Mouse (Mus musculus) midbrain, embryonic 14.5 days (tissue): ENCODE measurements around the gene Adgrg6. TPM values are rescaled to one million over a fixed set of nuclear protein-coding genes. Genes with fewer than 3 reads are reported as not detected.

Source experiments
- ATAC-seq: fragments of 200-750 bp; cut with Nextera tagmentation; 2 replicates; pipeline ENCODE4 v1.8.0; 2017; ENCODE audit warnings: moderate number of reproducible peaks, moderate library complexity; ENCODE audit not compliant: low FRiP score, low TSS enrichment
- DNase-seq: peaks from one replicate; pipeline ENCODE4 v3.0.0-alpha.2; 2015
- H3K27ac ChIP-seq: fragments of 300-500 bp; sonication (generic); replicated peaks from 2 replicates; pipeline ENCODE4 v1.5.1; 2014; ENCODE audit warnings: mild to moderate bottlenecking, low read depth, low read length, moderate library complexity
- H3K27me3 ChIP-seq: fragments of 300-500 bp; sonication (generic); 2 replicates; pipeline ENCODE4 v1.6.1; 2014; ENCODE audit warnings: low read length, control low read depth, mixed read lengths; ENCODE audit not compliant: control insufficient read depth, insufficient read depth
- H3K36me3 ChIP-seq: fragments of 300-500 bp; sonication (generic); 2 replicates; pipeline ENCODE4 v1.6.1; 2014; ENCODE audit warnings: low read length, control low read depth; ENCODE audit not compliant: control insufficient read depth, insufficient read depth
- H3K4me1 ChIP-seq: fragments of 300-500 bp; sonication (generic); 2 replicates; pipeline ENCODE4 v1.6.1; 2014; ENCODE audit warnings: mild to moderate bottlenecking, antibody characterized with exemption, low read length, control low read depth; ENCODE audit not compliant: control insufficient read depth, insufficient read depth
- H3K4me2 ChIP-seq: fragments of 300-500 bp; sonication (generic); 2 replicates; pipeline ENCODE4 v1.6.1; 2014; ENCODE audit warnings: mild to moderate bottlenecking, low read length, moderate library complexity
- H3K4me3 ChIP-seq: fragments of 300-500 bp; sonication (generic); replicated peaks from 2 replicates; pipeline ENCODE4 v1.5.1; 2014; ENCODE audit warnings: low read depth, low read length
- H3K9ac ChIP-seq: fragments of 300-500 bp; sonication (generic); replicated peaks from 2 replicates; pipeline ENCODE4 v1.6.1; 2014; ENCODE audit warnings: mild to moderate bottlenecking, low read length, moderate library complexity
- H3K9me3 ChIP-seq: fragments of 300-500 bp; sonication (generic); 2 replicates; pipeline ENCODE4 v1.6.1; 2016; ENCODE audit warnings: low read length, control low read depth, mixed read lengths; ENCODE audit not compliant: control insufficient read depth
- WGBS: fragments of 180-500 bp; shearing (Covaris S2); extraction: QIAGEN DNeasy Blood & Tissue Kit; methylation state at CpG from one replicate; pipeline ENCODE4 v1.1.7; 2014; 5-methylcytosine and 5-hydroxymethylcytosine counted together
- polyA plus RNA-seq: library from polyadenylated mRNA; unstranded; fragments of >200 nt; fragmentation: Nextera tagmentation; extraction: Ambion mirVana; gene quantifications from 2 replicates; pipeline ENCODE4 v1.2.1, GENCODE M21; 2014

Gene Adgrg6
- polyA plus RNA-seq, 1 experiment from 2014 or later: 2.0 TPM

DNA sequence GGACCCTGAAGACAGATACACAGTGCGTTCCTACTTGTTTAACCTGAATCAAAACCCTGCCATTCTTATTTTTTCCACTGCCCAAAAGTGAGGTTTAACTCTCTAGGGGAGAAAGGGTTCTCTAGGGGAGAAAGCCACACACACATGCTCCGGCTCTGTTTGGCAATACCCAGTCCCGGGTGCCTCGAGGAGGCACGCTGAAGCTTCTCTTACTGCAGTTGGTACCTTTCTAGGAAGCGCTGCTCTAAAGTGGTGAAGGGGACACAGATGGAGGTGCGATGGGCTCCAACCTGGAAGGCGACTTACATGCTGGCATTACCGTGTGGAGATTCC lies 885 bp downstream of the Adgrg6 start:
- Histone ChIP-seq H3K36me3 (no peaks in the 10 kb centered on the region), H3K4me3 (peak overlapping the region; percentile 74), H3K27ac (no peak overlapping the region), H3K4me2 (peak overlapping the region; percentile 100), H3K4me1 (no peaks in the 10 kb centered on the region), H3K27me3 (peaks cover 11% of the 10 kb centered on the region), H3K9me3 (no peaks in the 10 kb centered on the region), H3K9ac (peak overlapping the region; percentile 61)
- WGBS: 8% methylated on average over 9 of the region's 9 CpGs
- DNase-seq: no peak
- ATAC-seq: peak; percentile 31

DNA sequence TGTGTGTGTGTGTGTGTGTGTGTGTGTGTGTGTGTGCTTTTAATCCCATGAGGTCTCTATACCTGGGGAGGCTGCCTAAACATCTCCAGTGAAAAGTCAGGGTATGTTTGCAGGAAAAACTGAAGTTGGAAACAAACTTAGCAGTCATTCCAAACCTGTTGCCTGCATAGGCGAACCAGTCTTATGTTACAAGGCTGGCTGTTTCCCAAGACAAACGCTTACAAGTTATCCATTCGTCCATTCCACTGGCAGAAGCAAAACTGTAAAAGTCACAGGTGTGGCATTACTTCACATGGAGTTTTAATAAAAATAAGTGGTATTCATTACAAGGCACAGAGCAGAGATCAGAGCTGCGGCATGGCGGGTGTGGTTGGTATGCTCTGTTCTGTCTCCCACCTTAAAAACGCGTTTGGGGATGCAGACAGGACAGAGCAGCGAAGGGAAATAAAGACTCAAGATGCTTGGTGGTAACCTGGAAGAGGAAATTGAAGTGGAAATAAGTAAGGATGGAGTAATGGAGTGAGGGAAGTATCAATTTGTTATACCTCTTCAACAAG lies 1.9 kb downstream of the Adgrg6 start:
- WGBS: 83% methylated on average over 8 of the region's 8 CpGs
- DNase-seq: no peak
- Histone ChIP-seq H3K27ac (no peak overlapping the region), H3K9me3 (no peaks in the 10 kb centered on the region), H3K36me3 (no peaks in the 10 kb centered on the region), H3K4me2 (no peak overlapping the region), H3K27me3 (peaks cover 11% of the 10 kb centered on the region), H3K9ac (no peak overlapping the region), H3K4me3 (no peak overlapping the region), H3K4me1 (no peaks in the 10 kb centered on the region)
- ATAC-seq: no peak

DNA sequence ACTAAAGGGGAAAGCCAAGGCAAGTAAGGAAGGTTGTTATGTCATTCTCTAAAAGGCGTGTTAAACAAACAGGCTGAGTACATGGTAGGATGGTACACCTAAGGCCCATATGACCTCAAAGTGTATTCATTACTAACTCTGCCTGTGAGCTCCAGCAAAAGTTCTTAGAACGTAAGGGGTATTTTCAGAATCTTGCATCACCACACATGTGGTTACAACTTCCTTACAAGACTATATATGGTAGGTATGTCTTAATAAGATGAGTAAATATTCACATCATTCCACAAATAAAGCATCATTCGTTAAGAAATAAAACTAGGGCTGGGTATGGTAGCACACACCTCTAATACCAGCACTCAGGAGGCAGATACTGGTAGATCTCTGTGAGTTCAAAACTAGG lies 8.4 kb downstream of the Adgrg6 start:
- no peak for ATAC-seq
- no peak overlapping the region for H3K9ac ChIP-seq
- H3K4me1 ChIP-seq: no peaks in the 10 kb centered on the region
- no peak overlapping the region for H3K4me2 ChIP-seq
- no peak overlapping the region for H3K4me3 ChIP-seq
- no peaks in the 10 kb centered on the region for H3K27me3 ChIP-seq
- no peaks in the 10 kb centered on the region for H3K9me3 ChIP-seq
- WGBS: 91% methylated on average over 3 of the region's 3 CpGs
- no peak for DNase-seq
- H3K27ac ChIP-seq: no peak overlapping the region
- no peaks in the 10 kb centered on the region for H3K36me3 ChIP-seq

- WGBS: 92% methylated on average over 3 of the region's 3 CpGs
- H3K27me3 ChIP-seq: no peaks in the 10 kb centered on the region
These were observed 14.4 kb downstream of the Adgrg6 start for GRCm38 (mm10) chr10:14531090-14531489.

DNA sequence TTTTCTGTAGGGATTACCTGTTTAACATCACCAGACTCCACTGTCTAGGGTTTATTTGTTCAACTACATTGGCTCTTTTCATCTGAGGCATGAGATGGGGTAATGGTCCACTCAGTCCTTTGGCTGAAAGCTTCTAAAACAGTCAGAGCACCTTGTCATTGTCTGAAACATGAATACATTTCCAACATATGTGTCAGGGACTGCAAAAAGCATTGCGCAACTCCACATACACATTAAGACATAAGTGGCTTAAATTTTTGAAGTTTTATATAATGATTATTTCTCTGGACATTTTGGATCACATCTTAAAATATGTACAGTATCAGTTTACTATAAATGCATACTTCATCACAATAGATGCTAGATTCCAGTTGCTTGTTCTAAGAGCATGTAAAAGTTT lies 14.8 kb downstream of the Adgrg6 start:
- Histone ChIP-seq H3K4me3 (no peak overlapping the region), H3K27ac (no peak overlapping the region), H3K36me3 (no peaks in the 10 kb centered on the region), H3K9me3 (no peaks in the 10 kb centered on the region), H3K4me2 (no peak overlapping the region), H3K27me3 (no peaks in the 10 kb centered on the region), H3K4me1 (no peaks in the 10 kb centered on the region), H3K9ac (no peak overlapping the region)
- DNase-seq (no peak), ATAC-seq (no peak)
- WGBS: 99% methylated on average over 1 of the region's 1 CpGs

More at GRCm38 (mm10) chr10:14531090-14531489, 14.4 kb downstream of the Adgrg6 start:
- DNase-seq (no peak), ATAC-seq (no peak)
- H3K27ac ChIP-seq: no peak overlapping the region
- no peaks in the 10 kb centered on the region for H3K9me3 ChIP-seq
- H3K4me3 ChIP-seq: no peak overlapping the region
- no peak overlapping the region for H3K4me2 ChIP-seq
- no peaks in the 10 kb centered on the region for H3K36me3 ChIP-seq
- no peaks in the 10 kb centered on the region for H3K4me1 ChIP-seq
- H3K9ac ChIP-seq: no peak overlapping the region

- Histone ChIP-seq H3K4me1 (no peaks in the 10 kb centered on the region), H3K4me2 (no peak overlapping the region), H3K27ac (no peak overlapping the region), H3K36me3 (no peaks in the 10 kb centered on the region), H3K27me3 (no peaks in the 10 kb centered on the region), H3K9me3 (no peaks in the 10 kb centered on the region), H3K4me3 (no peak overlapping the region), H3K9ac (no peak overlapping the region)
- ATAC-seq (no peak), DNase-seq (no peak)
- 92% methylated on average over 2 of the region's 2 CpGs for WGBS
These were observed 17.7 kb downstream of the Adgrg6 start for GRCm38 (mm10) chr10:14527765-14528164.

DNA sequence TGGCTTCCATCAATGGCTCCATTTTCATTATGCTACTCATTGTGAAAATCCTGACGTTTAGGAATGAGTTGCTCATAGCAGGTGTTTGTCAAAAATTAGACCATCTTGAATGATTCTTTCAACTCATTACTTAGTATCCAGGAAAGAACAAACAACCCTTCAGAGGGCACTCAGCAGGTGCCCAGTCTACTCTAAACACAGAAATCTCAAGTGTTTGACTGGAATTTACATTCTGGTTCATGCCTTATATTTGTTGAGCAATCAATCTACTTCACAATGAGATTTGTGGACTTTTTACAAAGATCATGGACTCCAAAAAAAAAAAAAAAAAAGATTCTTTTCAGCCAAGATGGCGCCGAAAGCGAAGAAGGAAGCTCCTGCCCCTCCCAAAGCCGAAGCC lies 22.7 kb downstream of the Adgrg6 start:
- no peak overlapping the region for H3K27ac ChIP-seq
- no peaks in the 10 kb centered on the region for H3K36me3 ChIP-seq
- 84% methylated on average over 5 of the region's 5 CpGs for WGBS
- H3K9ac ChIP-seq: no peak overlapping the region
- ATAC-seq (no peak), DNase-seq (no peak)
- no peaks in the 10 kb centered on the region for H3K27me3 ChIP-seq
- no peak overlapping the region for H3K4me3 ChIP-seq
- H3K4me1 ChIP-seq: no peaks in the 10 kb centered on the region
- no peak overlapping the region for H3K4me2 ChIP-seq
- no peaks in the 10 kb centered on the region for H3K9me3 ChIP-seq

DNA sequence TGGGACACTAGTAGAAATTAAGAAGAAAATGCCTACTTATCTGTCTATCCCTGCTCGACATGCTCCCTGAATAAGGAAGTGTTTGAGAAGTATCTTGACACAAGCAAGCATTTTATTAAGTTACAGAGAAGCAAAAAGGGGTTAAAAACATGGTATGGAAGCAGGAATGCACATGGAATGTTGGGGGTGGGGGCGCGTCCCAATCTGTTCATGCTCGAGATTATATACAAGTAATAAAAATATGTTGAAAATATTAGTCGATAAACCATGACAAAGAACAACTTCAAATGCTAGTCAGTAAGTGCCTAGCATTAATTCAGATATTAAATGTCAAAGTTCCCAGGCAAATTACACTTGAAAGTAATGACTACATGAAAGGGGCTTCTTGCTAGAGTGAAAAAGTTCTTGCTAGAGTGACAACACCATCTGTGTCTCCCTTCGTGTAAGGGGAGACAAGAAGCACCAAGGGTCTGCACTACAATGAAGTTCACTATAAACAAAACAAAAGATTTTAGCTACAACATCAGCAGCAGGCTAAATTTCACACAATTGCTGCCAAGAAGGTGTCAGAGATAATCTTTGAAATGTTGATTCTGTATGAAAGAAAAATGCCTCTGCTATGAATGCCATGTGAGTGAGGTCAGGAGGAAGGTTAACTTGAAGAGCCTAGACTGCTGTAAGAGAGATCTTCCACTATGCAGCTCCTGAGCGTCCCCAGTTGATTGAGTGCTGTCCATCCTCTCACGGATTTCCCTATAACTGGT lies 24.4 kb downstream of the Adgrg6 start:
- ATAC-seq (no peak), DNase-seq (no peak)
- Histone ChIP-seq H3K27ac (no peak overlapping the region), H3K4me1 (no peaks in the 10 kb centered on the region), H3K27me3 (no peaks in the 10 kb centered on the region), H3K9me3 (no peaks in the 10 kb centered on the region), H3K36me3 (no peaks in the 10 kb centered on the region), H3K9ac (no peak overlapping the region), H3K4me2 (no peak overlapping the region), H3K4me3 (no peak overlapping the region)
- 74% methylated on average over 8 of the region's 8 CpGs for WGBS

GRCm38 (mm10) chr10:14517909-14518308 lies 27.6 kb downstream of the Adgrg6 start:
- 74% methylated on average over 5 of the region's 5 CpGs for WGBS
- DNase-seq (no peak), ATAC-seq (no peak)
- Histone ChIP-seq H3K4me3 (no peak overlapping the region), H3K9ac (no peak overlapping the region), H3K36me3 (no peaks in the 10 kb centered on the region), H3K27me3 (no peaks in the 10 kb centered on the region), H3K27ac (no peak overlapping the region), H3K4me1 (no peaks in the 10 kb centered on the region), H3K9me3 (no peaks in the 10 kb centered on the region), H3K4me2 (no peak overlapping the region)
